Mouse (Mus musculus) intestine, postnatal 0 days (tissue): ENCODE data around the gene Asb2. TPM values are rescaled to one million over a fixed set of nuclear protein-coding genes. Genes with fewer than 3 reads are reported as not detected.

Source experiments
- ATAC-seq: fragments of 200-750 bp; cut with Nextera tagmentation; 2 replicates; pipeline ENCODE4 v1.8.0; 2017; ENCODE audit warnings: mild to moderate bottlenecking, moderate TSS enrichment, moderate library complexity
- H3K27ac ChIP-seq: fragments of 300-500 bp; sonication (generic); 2 replicates; pipeline ENCODE4 v1.5.1; 2014; ENCODE audit warnings: mild to moderate bottlenecking, low read depth, low read length, moderate library complexity
- H3K27me3 ChIP-seq: fragments of 300-500 bp; sonication (generic); replicated peaks from 2 replicates; pipeline ENCODE4 v1.6.1; 2014; ENCODE audit warnings: low read length, mixed read lengths; ENCODE audit not compliant: control insufficient read depth, insufficient read depth
- H3K36me3 ChIP-seq: fragments of 300-500 bp; sonication (generic); 2 replicates; pipeline ENCODE4 v1.6.1; 2014; ENCODE audit warnings: mild to moderate bottlenecking, moderate library complexity; ENCODE audit not compliant: control insufficient read depth, insufficient read depth
- H3K4me1 ChIP-seq: fragments of 300-500 bp; sonication (generic); replicated peaks from 2 replicates; pipeline ENCODE4 v1.6.1; 2014; ENCODE audit warnings: antibody characterized with exemption, low read length, mixed read lengths; ENCODE audit not compliant: control insufficient read depth, insufficient read depth
- H3K4me2 ChIP-seq: fragments of 300-500 bp; sonication (generic); replicated peaks from 2 replicates; pipeline ENCODE4 v1.6.1; 2014; ENCODE audit warnings: low read depth, mild to moderate bottlenecking, moderate library complexity
- H3K4me3 ChIP-seq: fragments of 300-500 bp; sonication (generic); 2 replicates; pipeline ENCODE4 v1.5.1; 2014; ENCODE audit warnings: low read depth, low read length
- H3K9ac ChIP-seq: fragments of 300-500 bp; sonication (generic); 2 replicates; pipeline ENCODE4 v1.6.1; 2014; ENCODE audit warnings: mild to moderate bottlenecking, low read depth, low read length
- H3K9me3 ChIP-seq: fragments of 300-500 bp; sonication (generic); 2 replicates; pipeline ENCODE4 v1.6.1; 2016; ENCODE audit warnings: mixed run types; ENCODE audit not compliant: control insufficient read depth
- CTCF ChIP-seq: sonication (generic); IDR thresholded peaks from 2 replicates; pipeline ENCODE4 v1.5.1; 2016; ENCODE audit warnings: low read depth, mild to moderate bottlenecking, control low read depth, antibody characterized with exemption, moderate library complexity
- WGBS: fragments of 180-500 bp; shearing (Covaris S2); extraction: QIAGEN DNeasy Blood & Tissue Kit; methylation state at CpG from one replicate; pipeline ENCODE4 v1.1.7; 2014; 5-methylcytosine and 5-hydroxymethylcytosine counted together
- polyA plus RNA-seq: library from polyadenylated mRNA; unstranded; fragments of >200 nt; fragmentation: Nextera tagmentation; extraction: Ambion mirVana; gene quantifications from 2 replicates; pipeline ENCODE4 v1.2.1, GENCODE M21; 2015

Asb2 gene
- polyA plus RNA-seq, 1 experiment from 2014 or later: 15.1 TPM

DNA sequence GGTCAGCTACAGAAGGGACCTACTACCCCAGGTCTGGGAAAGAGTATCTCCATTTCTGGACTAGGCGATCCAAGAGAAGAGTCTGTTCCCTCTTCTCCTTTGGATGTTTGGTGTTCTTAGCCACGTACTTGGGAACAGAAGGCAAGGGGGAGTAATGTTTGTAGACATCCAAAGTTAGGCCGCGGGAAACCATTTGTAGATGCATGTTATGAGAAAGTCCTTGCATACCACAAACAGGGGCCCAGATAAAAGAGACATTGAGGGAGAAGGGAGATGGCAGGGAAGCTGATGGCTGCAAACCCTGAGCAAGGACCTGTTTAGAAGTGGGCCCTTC is 581 bp upstream of the Asb2 start:
- Histone ChIP-seq H3K4me2 (no peak overlapping the region), H3K9me3 (no peaks in the 10 kb centered on the region), H3K27ac (peak overlapping the region; percentile 42; the same call in 1 of the 2 replicates), H3K27me3 (no peaks in the 10 kb centered on the region), H3K9ac (no peak overlapping the region), H3K4me3 (no peak overlapping the region), H3K36me3 (no peaks in the 10 kb centered on the region), H3K4me1 (no peaks in the 10 kb centered on the region)
- WGBS: 83% methylated on average over 4 of the region's 4 CpGs
- TF ChIP-seq CTCF: no peak
- ATAC-seq: no peak

DNA sequence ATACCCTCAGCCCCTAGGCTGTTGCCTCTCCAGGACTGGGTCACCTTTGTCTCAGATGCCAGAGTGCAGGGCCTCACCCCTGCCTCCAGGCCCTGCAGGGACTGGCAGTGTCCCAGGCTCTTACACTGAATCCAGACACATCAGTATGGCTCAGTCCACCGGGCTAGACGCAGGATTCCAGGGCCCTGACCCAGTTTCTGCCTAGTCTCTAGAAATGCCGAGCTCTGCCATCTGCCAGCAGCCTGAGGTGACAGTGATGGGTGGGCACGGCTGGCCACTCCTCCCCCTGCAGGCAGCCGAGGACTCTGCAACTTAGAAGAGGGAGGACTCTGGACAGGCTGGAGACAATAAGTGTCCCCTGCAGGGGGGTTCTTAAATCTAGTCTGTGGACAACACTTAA is 2.3 kb downstream of the Asb2 start:
- ATAC-seq: no peak
- H3K9ac ChIP-seq: no peak overlapping the region

DNA sequence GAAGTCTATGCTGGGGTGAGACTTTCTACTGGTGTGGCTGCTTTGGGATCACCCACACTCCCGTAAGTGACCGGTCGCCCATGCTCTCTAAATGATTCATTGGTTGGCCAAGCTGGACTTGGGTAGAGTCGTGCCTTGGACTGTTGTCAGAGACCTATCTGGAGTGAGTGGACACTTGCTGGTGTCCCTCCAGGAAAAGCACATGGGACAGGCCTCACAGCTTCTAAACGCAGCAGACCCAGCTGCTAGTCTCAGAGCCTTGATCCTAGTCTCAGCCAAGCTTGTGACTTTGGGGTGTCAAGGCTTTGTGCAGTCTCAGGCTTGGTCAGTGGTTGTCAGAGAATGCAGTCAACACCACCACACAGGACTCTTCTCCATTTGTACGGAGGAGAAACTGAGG is 3.1 kb downstream of the Asb2 start:
- 90% methylated on average over 6 of the region's 6 CpGs for WGBS
- no peaks in the 10 kb centered on the region for H3K9me3 ChIP-seq
- H3K4me3 ChIP-seq: no peak overlapping the region
- no peaks in the 10 kb centered on the region for H3K4me1 ChIP-seq
- H3K36me3 ChIP-seq: no peaks in the 10 kb centered on the region
- TF ChIP-seq CTCF: no peak
- H3K9ac ChIP-seq: no peak overlapping the region
- no peak overlapping the region for H3K4me2 ChIP-seq
- ATAC-seq: no peak
- no peak overlapping the region for H3K27ac ChIP-seq
- 0 out of 2 replicates have a peak, but pooled peaks cover 3% of the 10 kb centered on the region for H3K27me3 ChIP-seq

More for the DNA sequence above, 2.3 kb downstream of the Asb2 start:
- no peaks in the 10 kb centered on the region for H3K36me3 ChIP-seq
- H3K27ac ChIP-seq: no peak overlapping the region
- no peaks in the 10 kb centered on the region for H3K4me1 ChIP-seq
- H3K27me3 ChIP-seq: no peaks in the 10 kb centered on the region
- H3K9me3 ChIP-seq: no peaks in the 10 kb centered on the region
- H3K4me2 ChIP-seq: peak overlapping the region; percentile 27; the same call in 1 of the 2 replicates
- peak; percentile 61 for TF ChIP-seq CTCF
- WGBS: 23% methylated on average over 5 of the region's 5 CpGs
- no peak overlapping the region for H3K4me3 ChIP-seq

DNA sequence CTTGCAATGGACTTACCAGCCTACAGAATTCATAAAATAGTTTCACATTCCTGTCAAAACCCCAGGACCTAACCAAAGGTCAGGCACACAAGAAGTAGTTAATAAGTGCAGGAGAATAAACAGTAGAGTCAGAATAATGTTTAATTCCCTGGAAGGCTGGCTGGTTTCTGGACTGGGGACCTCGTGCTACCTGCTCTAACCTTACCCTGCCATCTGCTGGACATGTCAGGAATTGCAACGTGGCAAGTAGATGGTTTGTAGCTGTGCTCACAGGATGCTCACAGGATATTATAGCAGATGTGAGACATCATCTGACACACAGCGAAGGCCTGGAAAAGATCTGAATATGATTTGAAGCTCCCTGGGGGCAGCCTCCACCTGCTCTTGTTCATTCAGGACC is 7.3 kb downstream of the Asb2 start:
- no peak overlapping the region for H3K27ac ChIP-seq
- no peaks in the 10 kb centered on the region for H3K36me3 ChIP-seq
- 0 out of 2 replicates have a peak, but pooled peaks cover 3% of the 10 kb centered on the region for H3K27me3 ChIP-seq
- no peak overlapping the region for H3K4me2 ChIP-seq
- H3K4me3 ChIP-seq: no peak overlapping the region
- peak; percentile 94 for TF ChIP-seq CTCF
- H3K4me1 ChIP-seq: no peaks in the 10 kb centered on the region
- H3K9ac ChIP-seq: no peak overlapping the region
- ATAC-seq: 0 out of 2 replicates have a peak, but pooled peaks have one; percentile 39
- 2% methylated on average over 3 of the region's 3 CpGs for WGBS
- no peaks in the 10 kb centered on the region for H3K9me3 ChIP-seq

DNA sequence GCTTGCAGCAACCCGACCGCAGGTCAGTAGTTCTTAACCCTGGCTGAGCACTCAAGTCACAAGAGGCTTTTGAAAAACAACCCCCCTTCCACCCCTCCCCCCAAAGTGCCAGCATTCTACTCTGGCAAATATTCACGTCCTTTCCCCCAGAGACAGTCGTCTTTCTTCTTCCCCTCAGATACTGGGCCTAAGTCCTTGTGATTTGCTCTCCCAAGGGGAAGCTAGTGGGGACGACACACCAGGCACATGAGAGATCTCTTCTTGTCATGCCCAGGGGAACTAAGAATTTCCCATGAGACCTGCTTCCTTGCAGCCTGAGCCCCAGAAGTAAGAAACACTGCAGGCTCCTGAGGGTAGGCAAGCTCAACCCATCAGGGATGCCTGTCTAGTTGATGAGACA is 8.4 kb downstream of the Asb2 start:
- no peak overlapping the region for H3K4me2 ChIP-seq
- TF ChIP-seq CTCF: no peak
- H3K27ac ChIP-seq: no peak overlapping the region
- H3K36me3 ChIP-seq: no peaks in the 10 kb centered on the region
- WGBS: 63% methylated on average over 5 of the region's 5 CpGs
- no peak overlapping the region for H3K9ac ChIP-seq
- H3K27me3 ChIP-seq: 0 out of 2 replicates have a peak, but pooled peaks cover 3% of the 10 kb centered on the region
- H3K4me1 ChIP-seq: no peaks in the 10 kb centered on the region
- no peak overlapping the region for H3K4me3 ChIP-seq
- ATAC-seq: no peak
- no peaks in the 10 kb centered on the region for H3K9me3 ChIP-seq

DNA sequence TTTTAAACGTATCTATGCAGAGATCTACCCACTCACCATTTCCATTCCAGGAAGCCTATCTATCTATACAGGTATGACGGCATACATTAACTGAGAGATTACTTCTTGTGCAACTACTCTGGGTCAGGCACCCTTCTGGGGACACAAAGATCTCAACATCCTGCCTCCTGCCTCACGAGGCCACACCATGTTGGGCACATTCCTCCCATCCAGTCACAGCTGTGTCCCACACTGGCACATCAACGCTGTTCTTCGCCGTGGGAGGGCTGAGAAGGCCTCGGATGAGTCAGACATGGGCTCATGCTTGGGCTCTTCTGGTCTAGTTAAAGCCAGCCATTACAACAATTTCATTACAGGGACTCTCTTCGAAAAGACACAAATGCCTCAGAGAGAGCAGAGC is 8.9 kb downstream of the Asb2 start:
- Histone ChIP-seq H3K9ac (no peak overlapping the region), H3K4me2 (no peak overlapping the region), H3K36me3 (no peaks in the 10 kb centered on the region), H3K27me3 (0 out of 2 replicates have a peak, but pooled peaks cover 3% of the 10 kb centered on the region), H3K27ac (no peak overlapping the region), H3K4me1 (no peaks in the 10 kb centered on the region), H3K9me3 (no peaks in the 10 kb centered on the region), H3K4me3 (no peak overlapping the region)
- TF ChIP-seq CTCF: no peak
- ATAC-seq: no peak
- WGBS: 73% methylated on average over 8 of the region's 8 CpGs

DNA sequence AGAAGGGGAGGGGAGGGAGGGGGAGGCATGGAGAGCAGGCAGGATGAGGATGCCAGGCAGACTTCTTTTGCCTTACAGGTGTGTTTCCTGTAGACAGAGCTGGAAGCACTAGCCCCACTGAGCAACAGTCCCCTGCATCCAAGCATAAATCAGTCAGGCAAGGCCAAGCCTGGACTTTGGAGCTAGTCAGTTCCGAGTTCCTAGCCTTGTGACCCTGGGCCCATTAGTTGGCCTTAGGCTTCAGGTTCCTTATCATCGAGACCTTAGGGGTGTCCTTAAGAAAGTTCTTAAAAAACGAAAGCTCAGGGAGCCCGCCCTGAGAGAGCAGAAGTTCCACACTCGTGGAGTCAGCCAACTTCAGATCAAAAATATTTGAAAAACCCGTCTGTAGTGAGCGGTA is 10.9 kb downstream of the Asb2 start:
- Histone ChIP-seq H3K4me2 (no peak overlapping the region), H3K27me3 (0 out of 2 replicates have a peak, but pooled peaks cover 3% of the 10 kb centered on the region), H3K4me3 (no peak overlapping the region), H3K4me1 (no peaks in the 10 kb centered on the region), H3K36me3 (no peaks in the 10 kb centered on the region), H3K27ac (no peak overlapping the region), H3K9me3 (no peaks in the 10 kb centered on the region), H3K9ac (no peak overlapping the region)
- WGBS: 70% methylated on average over 7 of the region's 7 CpGs
- ATAC-seq: no peak
- TF ChIP-seq CTCF: no peak
